Mouse (Mus musculus) liver, embryonic 12.5 days (tissue): ENCODE measurements around the gene Minpp1. TPM values are rescaled to one million over a fixed set of nuclear protein-coding genes. Genes with fewer than 3 reads are reported as not detected.

Experiments used
- ATAC-seq: fragments of 200-750 bp; cut with Nextera tagmentation; 2 replicates; pipeline ENCODE4 v1.8.0; 2017; ENCODE audit warnings: moderate number of reproducible peaks, mild to moderate bottlenecking, moderate library complexity
- H3K27ac ChIP-seq: fragments of 300-500 bp; sonication (generic); 2 replicates; pipeline ENCODE4 v1.5.1; 2016; ENCODE audit warnings: mild to moderate bottlenecking
- H3K27me3 ChIP-seq: fragments of 300-500 bp; sonication (generic); replicated peaks from 2 replicates; pipeline ENCODE4 v1.6.1; 2016; ENCODE audit warnings: mild to moderate bottlenecking, moderate library complexity
- H3K36me3 ChIP-seq: fragments of 300-500 bp; sonication (generic); 2 replicates; pipeline ENCODE4 v1.6.1; 2016; ENCODE audit warnings: mild to moderate bottlenecking, moderate library complexity
- H3K4me1 ChIP-seq: fragments of 300-500 bp; sonication (generic); 2 replicates; pipeline ENCODE4 v1.6.1; 2016
- H3K4me2 ChIP-seq: fragments of 300-500 bp; sonication (generic); 2 replicates; pipeline ENCODE4 v1.6.1; 2016; ENCODE audit warnings: mild to moderate bottlenecking, moderate library complexity
- H3K4me3 ChIP-seq: fragments of 300-500 bp; sonication (generic); 2 replicates; pipeline ENCODE4 v1.5.1; 2016; ENCODE audit warnings: mild to moderate bottlenecking, moderate library complexity
- H3K9ac ChIP-seq: fragments of 300-500 bp; sonication (generic); 2 replicates; pipeline ENCODE4 v1.6.1; 2016; ENCODE audit warnings: mild to moderate bottlenecking, moderate library complexity
- H3K9me3 ChIP-seq: fragments of 300-500 bp; sonication (generic); replicated peaks from 2 replicates; pipeline ENCODE4 v1.6.1; 2016; ENCODE audit warnings: mild to moderate bottlenecking, moderate library complexity
- WGBS: fragments of 180-500 bp; shearing (Covaris S2); methylation state at CpG from one replicate; pipeline ENCODE4 v1.1.7; 2016; ENCODE audit not compliant: insufficient replicate concordance; 5-methylcytosine and 5-hydroxymethylcytosine counted together
- polyA plus RNA-seq: library from polyadenylated mRNA; unstranded; fragments of >200 nt; fragmentation: Nextera tagmentation; extraction: Ambion mirVana; gene quantifications from 2 replicates; pipeline ENCODE4 v1.2.1, GENCODE M21; 2016

The Minpp1 gene
- polyA plus RNA-seq, 1 experiment from 2014 or later = 120 TPM

GRCm38 (mm10) chr19:32510267-32510666, 24.7 kb downstream of the Minpp1 start:
- WGBS = 31% methylated on average over 3 of the region's 3 CpGs
- peak overlapping the region; percentile 60 for H3K4me2 ChIP-seq
- H3K27ac ChIP-seq = peak overlapping the region; percentile 89
- peak; percentile 78 for ATAC-seq
- H3K9me3 ChIP-seq = no peaks in the 10 kb centered on the region; the same call in 1 of the 2 replicates
- peaks cover 90% of the 10 kb centered on the region for H3K36me3 ChIP-seq
- peak overlapping the region; percentile 17; the same call in 1 of the 2 replicates for H3K4me3 ChIP-seq
- H3K27me3 ChIP-seq = no peaks in the 10 kb centered on the region
- peak overlapping the region; percentile 43; the same call in 1 of the 2 replicates for H3K9ac ChIP-seq
- H3K4me1 ChIP-seq = peaks cover 51% of the 10 kb centered on the region

GRCm38 (mm10) chr19:32510962-32511361, 25.4 kb downstream of the Minpp1 start:
- no peaks in the 10 kb centered on the region; the same call in 1 of the 2 replicates for H3K9me3 ChIP-seq
- no peak overlapping the region for H3K4me3 ChIP-seq
- 19% methylated on average over 6 of the region's 6 CpGs for WGBS
- H3K4me1 ChIP-seq = peaks cover 48% of the 10 kb centered on the region
- peaks cover 90% of the 10 kb centered on the region for H3K36me3 ChIP-seq
- peak overlapping the region; percentile 60 for H3K4me2 ChIP-seq
- peak; percentile 98 for ATAC-seq
- peak overlapping the region; percentile 43; the same call in 1 of the 2 replicates for H3K9ac ChIP-seq
- H3K27me3 ChIP-seq = no peaks in the 10 kb centered on the region
- peak overlapping the region; percentile 89 for H3K27ac ChIP-seq

- H3K4me1 ChIP-seq = peaks cover 38% of the 10 kb centered on the region
- no peak overlapping the region for H3K27ac ChIP-seq
- no peak overlapping the region for H3K4me3 ChIP-seq
- no peak for ATAC-seq
- peaks cover 90% of the 10 kb centered on the region for H3K36me3 ChIP-seq
- H3K9ac ChIP-seq = no peak overlapping the region
- H3K9me3 ChIP-seq = no peaks in the 10 kb centered on the region; the same call in 1 of the 2 replicates
- H3K4me2 ChIP-seq = no peak overlapping the region
- H3K27me3 ChIP-seq = no peaks in the 10 kb centered on the region
- 17% methylated on average over 1 of the region's 1 CpGs for WGBS
Measured at GRCm38 (mm10) chr19:32512518-32512917, 26.9 kb downstream of the Minpp1 start.

GRCm38 (mm10) chr19:32516575-32516974, 31.0 kb downstream of the Minpp1 start:
- Histone ChIP-seq H3K4me2 (no peak overlapping the region), H3K9me3 (no peaks in the 10 kb centered on the region; the same call in 1 of the 2 replicates), H3K36me3 (peaks cover 63% of the 10 kb centered on the region), H3K4me3 (no peak overlapping the region), H3K27ac (no peak overlapping the region), H3K9ac (no peak overlapping the region), H3K4me1 (no peaks in the 10 kb centered on the region), H3K27me3 (no peaks in the 10 kb centered on the region)
- 89% methylated on average over 9 of the region's 9 CpGs for WGBS
- ATAC-seq = no peak

- Histone ChIP-seq H3K27ac (no peak overlapping the region), H3K4me2 (no peak overlapping the region), H3K9me3 (no peaks in the 10 kb centered on the region), H3K4me3 (no peak overlapping the region), H3K27me3 (no peaks in the 10 kb centered on the region), H3K4me1 (peaks cover 27% of the 10 kb centered on the region), H3K9ac (no peak overlapping the region), H3K36me3 (peaks cover 16% of the 10 kb centered on the region)
- 69% methylated on average over 3 of the region's 3 CpGs for WGBS
- no peak for ATAC-seq
Measured at GRCm38 (mm10) chr19:32521446-32521845, 35.9 kb downstream of the Minpp1 start.

GRCm38 (mm10) chr19:32522247-32522646, 36.7 kb downstream of the Minpp1 start:
- H3K4me2 ChIP-seq = no peak overlapping the region
- peaks cover 27% of the 10 kb centered on the region for H3K4me1 ChIP-seq
- 0 out of 2 replicates have a peak overlapping the region, but pooled peaks have one; percentile 40 for H3K27ac ChIP-seq
- H3K9ac ChIP-seq = no peak overlapping the region
- H3K4me3 ChIP-seq = no peak overlapping the region
- peaks cover 8% of the 10 kb centered on the region for H3K36me3 ChIP-seq
- no peak for ATAC-seq
- WGBS = 90% methylated on average over 5 of the region's 5 CpGs
- H3K27me3 ChIP-seq = no peaks in the 10 kb centered on the region
- no peaks in the 10 kb centered on the region for H3K9me3 ChIP-seq

- Histone ChIP-seq H3K4me2 (no peak overlapping the region), H3K36me3 (peaks cover 4% of the 10 kb centered on the region), H3K4me1 (peaks cover 27% of the 10 kb centered on the region), H3K4me3 (no peak overlapping the region), H3K27me3 (no peaks in the 10 kb centered on the region), H3K9ac (no peak overlapping the region), H3K27ac (peak overlapping the region; percentile 40; the same call in 1 of the 2 replicates), H3K9me3 (no peaks in the 10 kb centered on the region)
- WGBS = 40% methylated on average over 8 of the region's 8 CpGs
- peak; percentile 50 for ATAC-seq
Measured at GRCm38 (mm10) chr19:32522753-32523307, 37.3 kb downstream of the Minpp1 start.

- Histone ChIP-seq H3K27me3 (no peaks in the 10 kb centered on the region), H3K27ac (peak overlapping the region; percentile 61; the same call in 1 of the 2 replicates), H3K9ac (no peak overlapping the region), H3K36me3 (no peaks in the 10 kb centered on the region), H3K4me2 (no peak overlapping the region), H3K9me3 (no peaks in the 10 kb centered on the region), H3K4me1 (peaks cover 31% of the 10 kb centered on the region), H3K4me3 (no peak overlapping the region)
- ATAC-seq = peak; percentile 92
- 50% methylated on average over 14 of the region's 14 CpGs for WGBS
Measured at GRCm38 (mm10) chr19:32523769-32524515, 38.4 kb downstream of the Minpp1 start.

- Histone ChIP-seq H3K27me3 (no peaks in the 10 kb centered on the region), H3K4me3 (no peak overlapping the region), H3K27ac (peak overlapping the region; percentile 61; the same call in 1 of the 2 replicates), H3K4me2 (no peak overlapping the region), H3K36me3 (no peaks in the 10 kb centered on the region), H3K9ac (no peak overlapping the region), H3K4me1 (peaks cover 31% of the 10 kb centered on the region), H3K9me3 (no peaks in the 10 kb centered on the region)
- no peak for ATAC-seq
- 71% methylated on average over 3 of the region's 3 CpGs for WGBS
Measured at GRCm38 (mm10) chr19:32524516-32524860, 38.9 kb downstream of the Minpp1 start.

- no peak overlapping the region for H3K27ac ChIP-seq
- peaks cover 31% of the 10 kb centered on the region for H3K4me1 ChIP-seq
- H3K9me3 ChIP-seq = no peaks in the 10 kb centered on the region
- no peak overlapping the region for H3K4me3 ChIP-seq
- no peak overlapping the region for H3K9ac ChIP-seq
- no peak for ATAC-seq
- H3K36me3 ChIP-seq = no peaks in the 10 kb centered on the region
- H3K4me2 ChIP-seq = no peak overlapping the region
- H3K27me3 ChIP-seq = no peaks in the 10 kb centered on the region
- WGBS = 78% methylated on average over 5 of the region's 5 CpGs
Measured at GRCm38 (mm10) chr19:32527139-32527538, 41.6 kb downstream of the Minpp1 start.

GRCm38 (mm10) chr19:32528723-32529122, 43.2 kb downstream of the Minpp1 start:
- no peak for ATAC-seq
- Histone ChIP-seq H3K27ac (no peak overlapping the region), H3K4me3 (no peak overlapping the region), H3K36me3 (no peaks in the 10 kb centered on the region), H3K4me1 (peaks cover 15% of the 10 kb centered on the region), H3K9ac (no peak overlapping the region), H3K4me2 (no peak overlapping the region), H3K9me3 (no peaks in the 10 kb centered on the region), H3K27me3 (no peaks in the 10 kb centered on the region)
- WGBS = 29% methylated on average over 3 of the region's 3 CpGs

GRCm38 (mm10) chr19:32529252-32529942, 43.8 kb downstream of the Minpp1 start:
- H3K36me3 ChIP-seq = no peaks in the 10 kb centered on the region
- H3K4me1 ChIP-seq = peaks cover 9% of the 10 kb centered on the region
- no peaks in the 10 kb centered on the region for H3K9me3 ChIP-seq
- no peak overlapping the region for H3K27ac ChIP-seq
- 78% methylated on average over 11 of the region's 11 CpGs for WGBS
- no peak overlapping the region for H3K4me3 ChIP-seq
- H3K9ac ChIP-seq = no peak overlapping the region
- ATAC-seq = no peak
- no peak overlapping the region for H3K4me2 ChIP-seq
- H3K27me3 ChIP-seq = no peaks in the 10 kb centered on the region
